Mouse (Mus musculus) C2C12 (cell line): ENCODE data around the gene Wasl. TPM values are rescaled to one million over a fixed set of nuclear protein-coding genes. Genes with fewer than 3 reads are reported as not detected.

Source experiments
- H3K27me3 ChIP-seq: one replicate; pipeline ENCODE4 v1.6.1; 2011; ENCODE audit not compliant: control insufficient read depth, insufficient read depth, insufficient read length
- H3K36me3 ChIP-seq: one replicate; pipeline ENCODE4 v1.6.1; 2011; ENCODE audit not compliant: control insufficient read depth, insufficient read depth
- H3K4me3 ChIP-seq: one replicate; pipeline ENCODE4 v1.5.1; 2011; ENCODE audit warnings: mild to moderate bottlenecking, control low read depth; ENCODE audit not compliant: poor library complexity, insufficient read depth, severe bottlenecking
- H3K79me2 ChIP-seq: one replicate; pipeline ENCODE4 v1.6.1; 2011; ENCODE audit not compliant: control insufficient read depth, insufficient read depth
- H3K79me3 ChIP-seq: one replicate; pipeline ENCODE4 v1.6.1; 2011; ENCODE audit warnings: low read depth, control low read depth
- H3ac ChIP-seq: one replicate; pipeline ENCODE3; 2011; ENCODE audit warnings: low read depth; ENCODE audit not compliant: control insufficient read depth, insufficient read length
- CEBPB ChIP-seq: IDR thresholded peaks from one replicate; pipeline ENCODE4 v1.6.1; 2011; ENCODE audit warnings: low read depth, mild to moderate bottlenecking, control low read depth, moderate library complexity
- CTCF ChIP-seq: IDR thresholded peaks from one replicate; pipeline ENCODE4 v1.5.1; 2011; ENCODE audit not compliant: control insufficient read depth, insufficient read depth, insufficient read length
- FOSL1 ChIP-seq: IDR thresholded peaks from one replicate; pipeline ENCODE4 v1.8.0; 2011; ENCODE audit warnings: mild to moderate bottlenecking, low read length; ENCODE audit not compliant: poor library complexity, insufficient read depth, severe bottlenecking
- MAX ChIP-seq: IDR thresholded peaks from one replicate; pipeline ENCODE4 v1.6.1; 2011; ENCODE audit warnings: mild to moderate bottlenecking, control low read depth
- MYOD1 ChIP-seq: IDR thresholded peaks from one replicate; pipeline ENCODE4 v1.6.1; 2011; ENCODE audit warnings: low read depth; ENCODE audit not compliant: control insufficient read depth, insufficient read length
- MYOG ChIP-seq: IDR thresholded peaks from one replicate; pipeline ENCODE4 v1.6.1; 2011; ENCODE audit not compliant: control insufficient read depth, insufficient read length; ENCODE audit errors: extremely low read depth
- USF1 ChIP-seq: IDR thresholded peaks from one replicate; pipeline ENCODE4 v1.6.1; 2011; ENCODE audit warnings: low read depth, mild to moderate bottlenecking, control low read depth, moderate library complexity
- polyA plus RNA-seq: library from polyadenylated mRNA; unstranded; fragments of >200 nt; fragmentation: generic; extraction: Trizol; gene quantifications from one replicate; pipeline ENCODE4 v1.2.1, GENCODE M21; 2012; ENCODE audit warnings: missing spikeins

Gene Wasl
- polyA plus RNA-seq, 1 experiment, result 9.5 TPM

DNA sequence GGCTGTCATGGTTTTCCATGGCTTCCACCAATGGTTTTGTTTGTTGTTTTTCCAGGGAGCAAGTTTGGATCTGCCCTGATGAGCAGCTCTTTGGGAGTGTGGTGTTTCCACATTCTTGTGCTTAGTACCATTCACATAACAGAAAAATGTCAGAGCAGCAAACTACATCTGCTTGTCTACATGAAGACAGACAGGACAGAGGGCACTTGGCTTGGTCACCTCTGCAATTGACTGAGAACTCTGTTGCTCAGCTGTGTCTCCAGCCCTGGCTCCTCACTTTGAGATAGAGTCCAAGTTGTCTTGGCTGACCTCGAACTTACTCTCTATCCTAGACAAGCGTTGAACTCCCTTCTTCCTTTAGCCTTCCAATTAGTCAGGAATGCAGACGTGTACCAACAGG is 62.5 kb downstream of the Wasl start:
- H3K79me2 ChIP-seq, result no peaks in the 10 kb centered on the region
- no peak overlapping the region for H3ac ChIP-seq
- H3K36me3 ChIP-seq, result no peaks in the 10 kb centered on the region
- H3K79me3 ChIP-seq, result no peaks in the 10 kb centered on the region
- no peak overlapping the region for H3K4me3 ChIP-seq
- no peak for TF ChIP-seq MAX
- TF ChIP-seq MYOD1, result no peak
- TF ChIP-seq USF1, result no peak
- no peak for TF ChIP-seq MYOG
- TF ChIP-seq CTCF, result no peak
- TF ChIP-seq CEBPB, result no peak
- no peak for TF ChIP-seq FOSL1
- no peaks in the 10 kb centered on the region for H3K27me3 ChIP-seq

DNA sequence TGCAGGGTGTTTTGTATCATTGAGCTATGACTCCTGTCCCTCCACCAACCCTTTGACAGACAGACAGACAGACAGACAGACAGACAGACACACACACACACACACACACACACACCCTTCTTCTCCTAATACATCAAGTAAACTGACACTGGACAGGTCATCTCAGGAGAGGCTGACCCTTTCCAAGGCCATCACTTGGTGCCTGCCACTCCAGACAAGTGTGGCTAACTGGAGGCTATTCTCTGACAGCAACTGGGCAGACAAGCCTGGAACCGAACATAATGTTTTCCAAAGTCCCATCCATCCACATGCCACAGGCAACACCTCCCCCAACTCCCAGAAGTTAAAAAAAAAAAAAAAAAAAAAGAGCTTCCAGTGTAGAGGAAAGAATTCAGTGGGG is 63.1 kb downstream of the Wasl start:
- Histone ChIP-seq H3ac (no peak overlapping the region), H3K79me3 (no peaks in the 10 kb centered on the region), H3K27me3 (no peaks in the 10 kb centered on the region), H3K36me3 (no peaks in the 10 kb centered on the region), H3K79me2 (no peaks in the 10 kb centered on the region), H3K4me3 (no peak overlapping the region)
- TF ChIP-seq MYOD1 (no peak), FOSL1 (no peak), MAX (no peak), MYOG (no peak), USF1 (no peak), CEBPB (no peak), CTCF (no peak)

DNA sequence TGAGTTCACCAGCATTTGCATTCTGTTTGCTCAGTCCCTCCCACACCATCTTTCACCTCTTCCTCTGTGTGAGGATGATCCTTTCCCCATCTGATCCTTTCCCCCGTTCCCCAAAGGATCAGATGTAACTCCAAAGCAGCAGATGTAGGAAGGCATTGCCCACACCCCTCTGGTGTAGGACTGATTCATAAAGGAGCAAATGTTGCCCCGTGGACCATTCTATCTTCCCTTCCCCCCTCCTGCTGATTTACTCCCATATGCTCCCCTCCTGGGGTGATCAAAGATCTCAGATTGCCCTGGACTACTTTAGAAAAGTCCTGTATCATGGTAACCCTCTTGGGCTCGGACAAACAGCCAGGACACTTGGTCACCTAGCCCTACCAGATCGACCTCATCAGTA is 64.1 kb downstream of the Wasl start:
- no peak overlapping the region for H3K4me3 ChIP-seq
- H3K36me3 ChIP-seq, result no peaks in the 10 kb centered on the region
- H3ac ChIP-seq, result no peak overlapping the region
- no peaks in the 10 kb centered on the region for H3K27me3 ChIP-seq
- no peak for TF ChIP-seq MAX
- no peak for TF ChIP-seq CEBPB
- TF ChIP-seq MYOG, result no peak
- no peak for TF ChIP-seq CTCF
- no peak for TF ChIP-seq FOSL1
- TF ChIP-seq MYOD1, result no peak
- no peak for TF ChIP-seq USF1
- no peaks in the 10 kb centered on the region for H3K79me3 ChIP-seq
- no peaks in the 10 kb centered on the region for H3K79me2 ChIP-seq

DNA sequence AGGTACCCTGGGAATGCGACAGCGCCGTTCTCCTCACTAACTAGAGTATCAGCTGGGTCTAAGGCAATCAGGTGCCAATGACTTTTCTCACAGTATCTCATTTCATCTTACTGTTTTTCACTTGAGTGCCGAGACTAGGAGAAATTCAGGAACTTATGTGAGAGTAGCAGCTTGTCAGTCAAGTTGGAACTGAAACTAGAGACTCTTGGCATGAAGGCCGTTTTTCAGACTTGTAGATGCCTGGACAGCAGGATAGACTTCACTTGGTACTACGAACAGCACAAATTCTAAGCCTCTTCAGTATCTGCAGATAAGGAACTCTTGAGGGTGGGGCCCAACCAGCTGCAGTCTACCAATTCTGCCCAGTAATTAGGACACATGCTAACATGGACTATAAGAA is 64.7 kb downstream of the Wasl start:
- no peak overlapping the region for H3ac ChIP-seq
- no peak overlapping the region for H3K4me3 ChIP-seq
- H3K27me3 ChIP-seq, result no peaks in the 10 kb centered on the region
- H3K36me3 ChIP-seq, result no peaks in the 10 kb centered on the region
- no peaks in the 10 kb centered on the region for H3K79me2 ChIP-seq
- no peak for TF ChIP-seq USF1
- no peaks in the 10 kb centered on the region for H3K79me3 ChIP-seq

DNA sequence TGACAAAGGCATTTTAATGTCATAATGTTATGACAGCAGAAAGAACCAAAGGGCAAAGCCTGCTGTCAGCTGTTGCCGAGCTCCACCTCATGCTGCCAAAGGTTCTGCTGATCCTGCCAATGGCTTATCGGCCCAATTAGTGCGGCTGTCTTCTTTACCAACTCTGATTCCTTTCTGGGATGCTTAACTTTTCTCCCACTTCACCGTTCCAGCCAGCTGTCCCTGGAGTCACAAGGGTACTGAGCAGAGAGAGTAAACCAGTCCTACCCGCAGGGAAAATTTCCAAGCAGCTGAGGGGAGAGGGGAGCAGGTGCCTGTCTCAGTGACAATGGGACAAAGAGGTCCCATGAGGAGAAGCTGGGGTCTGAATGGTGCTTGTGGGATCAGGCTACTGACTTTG is 65.2 kb downstream of the Wasl start:
- Histone ChIP-seq H3K79me3 (no peaks in the 10 kb centered on the region), H3K4me3 (no peak overlapping the region), H3K36me3 (no peaks in the 10 kb centered on the region), H3K79me2 (no peaks in the 10 kb centered on the region), H3K27me3 (no peaks in the 10 kb centered on the region), H3ac (no peak overlapping the region)
- TF ChIP-seq USF1 (no peak), MYOG (no peak), FOSL1 (no peak), MYOD1 (no peak), CTCF (no peak), MAX (no peak), CEBPB (no peak)

DNA sequence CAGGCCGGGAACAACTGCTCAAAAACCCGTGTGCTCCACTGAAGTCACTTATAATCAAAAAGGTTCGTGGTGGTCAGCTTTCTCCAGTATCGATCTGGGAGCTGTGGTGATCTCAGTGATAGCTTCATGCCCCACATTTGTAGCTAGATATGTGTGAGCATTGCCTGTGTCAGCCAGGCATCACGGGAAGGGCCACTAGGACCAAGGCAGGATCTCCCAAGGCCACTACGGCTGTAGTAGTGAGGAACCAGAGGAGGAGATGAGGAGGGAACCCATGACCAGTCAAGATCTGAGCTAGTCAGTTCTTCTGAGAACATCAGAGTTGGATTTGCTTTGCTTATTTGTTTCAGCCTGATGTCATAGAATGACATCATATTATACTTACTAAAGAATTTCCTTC is 65.6 kb downstream of the Wasl start:
- Histone ChIP-seq H3K27me3 (no peaks in the 10 kb centered on the region), H3K79me3 (no peaks in the 10 kb centered on the region), H3K36me3 (no peaks in the 10 kb centered on the region), H3K79me2 (no peaks in the 10 kb centered on the region), H3K4me3 (no peak overlapping the region), H3ac (no peak overlapping the region)
- TF ChIP-seq MAX (no peak), CTCF (no peak), USF1 (no peak), CEBPB (no peak), MYOD1 (no peak), MYOG (no peak), FOSL1 (no peak)
